Mouse (Mus musculus) stomach, embryonic 14.5 days (tissue): ENCODE results near the gene Cdc42ep5. TPM values are rescaled to one million over a fixed set of nuclear protein-coding genes. Genes with fewer than 3 reads are reported as not detected.
A peak's percentile ranks its signal among the peaks of the same experiment; 100 is the strongest.

Experiments used
- ATAC-seq: fragments of 200-750 bp; cut with Nextera tagmentation; 2 replicates; pipeline ENCODE4 v1.8.0; 2017; ENCODE audit warnings: low read depth, moderate TSS enrichment; ENCODE audit not compliant: insufficient number of reproducible peaks, insufficient read depth, low FRiP score
- H3K27ac ChIP-seq: fragments of 300-500 bp; sonication (generic); 2 replicates; pipeline ENCODE4 v1.5.1; 2014; ENCODE audit warnings: mild to moderate bottlenecking, low read length, moderate library complexity, mixed read lengths
- H3K27me3 ChIP-seq: fragments of 300-500 bp; sonication (generic); 2 replicates; pipeline ENCODE4 v1.6.1; 2014; ENCODE audit warnings: low read length, control low read depth, mixed read lengths; ENCODE audit not compliant: control insufficient read depth, insufficient read depth
- H3K36me3 ChIP-seq: fragments of 300-500 bp; sonication (generic); 2 replicates; pipeline ENCODE4 v1.6.1; 2014; ENCODE audit warnings: mild to moderate bottlenecking, control low read depth, low read length, moderate library complexity, mixed read lengths; ENCODE audit not compliant: control insufficient read depth, insufficient read depth
- H3K4me1 ChIP-seq: fragments of 300-500 bp; sonication (generic); 2 replicates; pipeline ENCODE4 v1.6.1; 2014; ENCODE audit warnings: low read length, control low read depth, mixed read lengths; ENCODE audit not compliant: control insufficient read depth, insufficient read depth
- H3K4me2 ChIP-seq: fragments of 300-500 bp; sonication (generic); replicated peaks from 2 replicates; pipeline ENCODE4 v1.6.1; 2014; ENCODE audit warnings: low read depth, low read length, control low read depth
- H3K4me3 ChIP-seq: fragments of 300-500 bp; sonication (generic); 2 replicates; pipeline ENCODE4 v1.5.1; 2014; ENCODE audit warnings: low read depth, low read length, control low read depth
- H3K9ac ChIP-seq: fragments of 300-500 bp; sonication (generic); replicated peaks from 2 replicates; pipeline ENCODE4 v1.6.1; 2014; ENCODE audit warnings: low read depth, mild to moderate bottlenecking, control low read depth, low read length, moderate library complexity, mixed read lengths
- H3K9me3 ChIP-seq: fragments of 300-500 bp; sonication (generic); 2 replicates; pipeline ENCODE4 v1.6.1; 2016; ENCODE audit warnings: low read depth, low read length, control low read depth; ENCODE audit not compliant: control insufficient read depth
- WGBS: fragments of 180-500 bp; shearing (Covaris S2); extraction: QIAGEN DNeasy Blood & Tissue Kit; methylation state at CpG from one replicate; pipeline ENCODE4 v1.1.7; 2014; 5-methylcytosine and 5-hydroxymethylcytosine counted together
- polyA plus RNA-seq: library from polyadenylated mRNA; unstranded; fragments of >200 nt; fragmentation: Nextera tagmentation; extraction: Ambion mirVana; gene quantifications from 2 replicates; pipeline ENCODE4 v1.2.1, GENCODE M21; 2014

The Cdc42ep5 gene
- polyA plus RNA-seq, 1 experiment from 2014 or later: 76.7 TPM

DNA sequence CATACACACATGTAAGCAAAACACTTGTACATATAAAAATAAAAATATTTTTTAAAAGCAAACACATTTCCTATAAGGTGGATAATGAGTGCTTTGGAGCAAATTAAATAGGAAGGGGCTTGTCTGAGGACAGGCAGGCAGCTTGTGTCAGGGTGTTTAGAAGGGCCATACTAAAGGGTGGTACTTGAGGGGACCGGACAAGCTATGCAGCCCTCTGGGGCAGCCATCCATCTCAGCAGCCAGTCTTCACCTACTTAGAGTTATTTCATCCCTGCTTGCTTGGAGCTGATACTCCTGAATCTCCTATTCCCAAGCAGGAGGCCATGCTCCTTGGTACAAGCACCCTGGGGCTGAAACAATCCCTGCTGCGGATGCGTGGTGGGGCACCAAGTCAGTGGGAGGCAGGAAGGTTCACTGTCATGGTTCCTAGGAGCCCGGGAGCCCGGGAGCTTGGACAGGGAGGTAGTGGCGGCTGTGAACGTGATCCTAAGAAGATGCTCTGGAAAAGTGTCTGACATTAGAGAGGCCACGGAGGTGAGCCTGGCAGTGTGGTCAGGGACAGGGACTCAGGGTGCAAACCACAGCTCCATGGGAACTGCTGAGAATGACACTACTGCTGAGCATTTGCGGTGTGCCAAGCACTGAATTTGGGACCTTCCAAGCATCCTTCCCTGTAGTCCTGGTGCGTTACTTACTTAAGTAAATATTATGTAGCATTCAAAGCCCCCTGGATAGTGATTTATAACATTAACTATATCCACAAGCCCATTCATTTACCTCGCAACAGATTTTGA, 37.5 kb downstream of the Cdc42ep5 start:
- Histone ChIP-seq H3K9ac (no peak overlapping the region), H3K9me3 (no peaks in the 10 kb centered on the region), H3K4me2 (no peak overlapping the region), H3K4me3 (no peak overlapping the region), H3K27ac (no peak overlapping the region), H3K27me3 (no peaks in the 10 kb centered on the region), H3K4me1 (peaks cover 7% of the 10 kb centered on the region; the same call in 1 of the 2 replicates), H3K36me3 (no peaks in the 10 kb centered on the region)
- 84% methylated on average over 11 of the region's 11 CpGs for WGBS
- ATAC-seq: no peak

DNA sequence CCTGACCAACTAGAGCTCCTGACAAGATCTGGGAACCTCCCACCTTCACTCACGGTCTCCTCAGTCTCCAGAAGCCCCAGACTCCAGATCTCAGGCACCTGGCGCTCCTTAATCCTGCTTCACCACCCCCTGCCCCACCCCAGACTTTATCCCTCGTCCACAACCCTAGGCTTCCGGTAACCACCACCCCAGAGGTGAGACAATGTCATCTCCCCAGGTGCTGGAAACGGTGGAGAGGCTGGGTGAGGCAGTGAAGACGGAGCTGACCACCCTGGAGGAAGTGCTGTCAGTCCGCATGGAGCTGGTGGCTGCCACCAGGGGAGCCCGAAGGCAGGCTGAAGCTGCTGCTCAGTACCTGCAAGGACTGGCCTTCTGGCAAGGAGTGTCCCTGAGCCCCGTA, 39.4 kb downstream of the Cdc42ep5 start:
- 18% methylated on average over 9 of the region's 9 CpGs for WGBS
- Histone ChIP-seq H3K9ac (no peak overlapping the region), H3K36me3 (no peaks in the 10 kb centered on the region), H3K9me3 (no peaks in the 10 kb centered on the region), H3K4me3 (no peak overlapping the region), H3K4me1 (peaks cover 7% of the 10 kb centered on the region; the same call in 1 of the 2 replicates), H3K27ac (no peak overlapping the region), H3K27me3 (no peaks in the 10 kb centered on the region), H3K4me2 (no peak overlapping the region)
- no peak for ATAC-seq

GRCm38 (mm10) chr7:4124856-4125255, 39.8 kb downstream of the Cdc42ep5 start:
- no peak overlapping the region for H3K9ac ChIP-seq
- no peak overlapping the region for H3K4me3 ChIP-seq
- peaks cover 7% of the 10 kb centered on the region; the same call in 1 of the 2 replicates for H3K4me1 ChIP-seq
- 25% methylated on average over 5 of the region's 5 CpGs for WGBS
- no peak for ATAC-seq
- H3K27me3 ChIP-seq: 0 out of 2 replicates have a peak, but pooled peaks cover under 1% of the 10 kb centered on the region
- 0 out of 2 replicates have a peak overlapping the region, but pooled peaks have one; percentile 8 for H3K4me2 ChIP-seq
- H3K36me3 ChIP-seq: no peaks in the 10 kb centered on the region
- H3K27ac ChIP-seq: no peak overlapping the region
- H3K9me3 ChIP-seq: no peaks in the 10 kb centered on the region

- WGBS: under 1% methylated on average over 10 of the region's 10 CpGs
Observed at GRCm38 (mm10) chr7:4124315-4124759, 40.3 kb downstream of the Cdc42ep5 start.

DNA sequence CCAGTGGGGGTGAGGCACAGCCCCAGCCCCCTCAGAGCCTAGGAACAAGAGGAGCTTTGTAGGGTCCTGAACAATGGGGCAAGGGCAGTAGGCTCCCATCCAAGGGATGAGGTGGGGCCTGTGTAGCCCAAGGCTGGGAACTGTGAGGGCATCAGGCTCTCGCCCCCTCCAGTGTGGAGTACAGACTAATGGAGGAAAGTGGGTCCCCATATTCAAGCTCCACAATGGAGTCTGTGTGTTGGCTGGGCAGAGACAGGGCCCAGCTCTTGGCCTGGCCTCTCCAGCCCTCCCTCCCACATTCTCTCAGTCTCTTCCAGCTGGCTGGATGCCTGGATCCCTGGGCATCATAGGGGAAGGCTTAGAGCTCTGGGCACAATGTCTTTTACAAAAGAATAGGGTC, 40.9 kb downstream of the Cdc42ep5 start:
- no peaks in the 10 kb centered on the region for H3K9me3 ChIP-seq
- H3K36me3 ChIP-seq: no peaks in the 10 kb centered on the region
- H3K4me1 ChIP-seq: peaks cover 7% of the 10 kb centered on the region; the same call in 1 of the 2 replicates
- peak overlapping the region; percentile 6; the same call in 1 of the 2 replicates for H3K27ac ChIP-seq
- peak; percentile 25; the same call in 1 of the 2 replicates for ATAC-seq
- H3K9ac ChIP-seq: no peak overlapping the region
- 70% methylated on average over 1 of the region's 1 CpGs for WGBS
- no peak overlapping the region for H3K4me2 ChIP-seq
- no peak overlapping the region for H3K4me3 ChIP-seq
- 0 out of 2 replicates have a peak, but pooled peaks cover 8% of the 10 kb centered on the region for H3K27me3 ChIP-seq

More at GRCm38 (mm10) chr7:4124315-4124759, 40.3 kb downstream of the Cdc42ep5 start:
- Histone ChIP-seq H3K4me2 (peak overlapping the region; percentile 8; the same call in 1 of the 2 replicates), H3K36me3 (no peaks in the 10 kb centered on the region), H3K27me3 (0 out of 2 replicates have a peak, but pooled peaks cover 5% of the 10 kb centered on the region), H3K27ac (peak overlapping the region; percentile 6; the same call in 1 of the 2 replicates), H3K9ac (no peak overlapping the region), H3K9me3 (no peaks in the 10 kb centered on the region), H3K4me1 (peaks cover 7% of the 10 kb centered on the region; the same call in 1 of the 2 replicates), H3K4me3 (no peak overlapping the region)
- peak; percentile 51; the same call in 1 of the 2 replicates for ATAC-seq

GRCm38 (mm10) chr7:4122783-4123182, 41.9 kb downstream of the Cdc42ep5 start:
- no peak overlapping the region for H3K9ac ChIP-seq

GRCm38 (mm10) chr7:4122076-4122768, 42.4 kb downstream of the Cdc42ep5 start:
- no peaks in the 10 kb centered on the region for H3K9me3 ChIP-seq
- H3K27me3 ChIP-seq: 0 out of 2 replicates have a peak, but pooled peaks cover 11% of the 10 kb centered on the region
- H3K4me1 ChIP-seq: peaks cover 7% of the 10 kb centered on the region; the same call in 1 of the 2 replicates
- no peak overlapping the region for H3K4me3 ChIP-seq
- no peak for ATAC-seq
- H3K36me3 ChIP-seq: no peaks in the 10 kb centered on the region
- H3K9ac ChIP-seq: no peak overlapping the region
- no peak overlapping the region for H3K27ac ChIP-seq
- 50% methylated on average over 11 of the region's 11 CpGs for WGBS
- no peak overlapping the region for H3K4me2 ChIP-seq

More at GRCm38 (mm10) chr7:4122783-4123182, 41.9 kb downstream of the Cdc42ep5 start:
- Histone ChIP-seq H3K36me3 (no peaks in the 10 kb centered on the region), H3K27me3 (0 out of 2 replicates have a peak, but pooled peaks cover 11% of the 10 kb centered on the region), H3K4me1 (peaks cover 7% of the 10 kb centered on the region; the same call in 1 of the 2 replicates), H3K9me3 (no peaks in the 10 kb centered on the region), H3K27ac (no peak overlapping the region), H3K4me3 (no peak overlapping the region), H3K4me2 (no peak overlapping the region)
- WGBS: 88% methylated on average over 10 of the region's 10 CpGs
- no peak for ATAC-seq
